ENCODE assay signal across 16 mouse cellular contexts in genomic region chr3:37707801-37708200, GRCm38 (mm10). TPM values are rescaled to one million over a fixed set of nuclear protein-coding genes. Genes with fewer than 3 reads are reported as not detected.
DNase-seq lines count a peak whose midpoint lies in the region; ATAC-seq lines count a peak whose summit lies in the region.
"Had no signal": no experiment of that assay in that cellular context is flagged by ENCODE, and none has a peak within 500 bp of the region (broad histone marks: within the 10 kb centered on the region; RNA-seq: fewer than 3 reads in every experiment).

No protein-coding gene starts in this region.

- no peak for DNase-seq in cerebellum, postnatal 4 days (ENCODE audit: low spot score in 2 of 2)
- peak; percentile 42 to 69 for DNase-seq in layer of hippocampus, adult 18-20 months (ENCODE audit: low spot score in 2 of 2)
- no peak for DNase-seq in layer of hippocampus, adult 9-10 months (ENCODE audit: low spot score)
- DNase-seq in cerebellum, adult 8-10 months = peak; percentile 12
- DNase-seq in layer of hippocampus, adult 9-11 months = peak; percentile 74
- no peak for DNase-seq in spleen, postnatal 36 days (ENCODE audit: low spot score in 2 of 2)
- DNase-seq in urinary bladder, adult 18-20 months (ENCODE audit: low spot score in 2 of 2) = no peak
- DNase-seq: adrenal gland, adult 8-10 months; gastrocnemius, postnatal 10 days; heart, adult 18-20 months; kidney, postnatal 10 days; lung, adult 18-20 months; retina, postnatal 1 day had no signal

- peak; percentile 62 for ATAC-seq in cerebellum, adult (ENCODE audit: insufficient number of reproducible peaks, low FRiP score, low TSS enrichment)
- ATAC-seq: intestine, postnatal 0 days had no signal

RNA-seq across cellular contexts. Expression of gene Gm5148, which starts 16.5 kb away (rescaled TPM):
- 1 to 10 TPM; 3.9 to 4.8 TPM for total RNA-seq in layer of hippocampus, adult 18-20 months (2021)
- total RNA-seq: heart, adult 18-20 months; heart, postnatal 25 days had no signal

Comparison
In these comparisons a context has a peak if more than half of its experiments do, and no peak if none do; other contexts are left out.
1. DNase-seq: peak in layer of hippocampus, adult 18-20 months (2 of 2), cerebellum, adult 8-10 months (single experiment) and layer of hippocampus, adult 9-11 months (single experiment); none in cerebellum, postnatal 4 days (0 of 2), layer of hippocampus, adult 9-10 months (single experiment), spleen, postnatal 36 days (0 of 2) and urinary bladder, adult 18-20 months (0 of 2).